Mouse (Mus musculus) stomach, embryonic 16.5 days (tissue): ENCODE data around the gene 4632433K11Rik. TPM values are rescaled to one million over a fixed set of nuclear protein-coding genes. Genes with fewer than 3 reads are reported as not detected.
A peak's percentile ranks its signal among the peaks of the same experiment; 100 is the strongest.

Experiments used
- ATAC-seq: fragments of 200-750 bp; cut with Nextera tagmentation; 2 replicates; pipeline ENCODE4 v1.8.0; 2017; ENCODE audit warnings: moderate number of reproducible peaks, moderate TSS enrichment; ENCODE audit not compliant: insufficient read depth, low FRiP score
- H3K27ac ChIP-seq: fragments of 300-500 bp; sonication (generic); 2 replicates; pipeline ENCODE4 v1.5.1; 2014; ENCODE audit warnings: low read length
- H3K27me3 ChIP-seq: fragments of 300-500 bp; sonication (generic); 2 replicates; pipeline ENCODE4 v1.6.1; 2014; ENCODE audit warnings: low read length, control low read depth, mixed read lengths; ENCODE audit not compliant: control insufficient read depth, insufficient read depth
- H3K36me3 ChIP-seq: fragments of 300-500 bp; sonication (generic); 2 replicates; pipeline ENCODE4 v1.6.1; 2014; ENCODE audit warnings: low read length; ENCODE audit not compliant: control insufficient read depth, insufficient read depth
- H3K4me1 ChIP-seq: fragments of 300-500 bp; sonication (generic); 2 replicates; pipeline ENCODE4 v1.6.1; 2014; ENCODE audit warnings: low read length, control low read depth, mixed read lengths; ENCODE audit not compliant: control insufficient read depth, insufficient read depth
- H3K4me2 ChIP-seq: fragments of 300-500 bp; sonication (generic); 2 replicates; pipeline ENCODE4 v1.6.1; 2014; ENCODE audit warnings: low read depth, low read length, mixed read lengths
- H3K4me3 ChIP-seq: fragments of 300-500 bp; sonication (generic); replicated peaks from 2 replicates; pipeline ENCODE4 v1.5.1; 2014; ENCODE audit warnings: mild to moderate bottlenecking, low read length
- H3K9ac ChIP-seq: fragments of 300-500 bp; sonication (generic); 2 replicates; pipeline ENCODE4 v1.6.1; 2014; ENCODE audit warnings: low read length
- H3K9me3 ChIP-seq: fragments of 300-500 bp; sonication (generic); replicated peaks from 2 replicates; pipeline ENCODE4 v1.6.1; 2016; ENCODE audit warnings: low read length, control low read depth; ENCODE audit not compliant: control insufficient read depth
- WGBS: fragments of 180-500 bp; shearing (Covaris S2); extraction: QIAGEN DNeasy Blood & Tissue Kit; methylation state at CpG from one replicate; pipeline ENCODE4 v1.1.7; 2014; 5-methylcytosine and 5-hydroxymethylcytosine counted together
- polyA plus RNA-seq: library from polyadenylated mRNA; unstranded; fragments of >200 nt; fragmentation: Nextera tagmentation; extraction: Ambion mirVana; gene quantifications from 2 replicates; pipeline ENCODE4 v1.2.1, GENCODE M21; 2015

The 4632433K11Rik gene
- polyA plus RNA-seq, 1 experiment from 2014 or later, result not detected

GRCm38 (mm10) chr7:5035628-5036027, 1.7 kb downstream of the 4632433K11Rik start:
- no peak overlapping the region for H3K27ac ChIP-seq
- peaks cover 18% of the 10 kb centered on the region for H3K9me3 ChIP-seq
- no peak overlapping the region for H3K4me3 ChIP-seq
- 95% methylated on average over 17 of the region's 17 CpGs for WGBS
- no peak overlapping the region for H3K9ac ChIP-seq
- H3K4me2 ChIP-seq, result no peak overlapping the region
- peaks cover 56% of the 10 kb centered on the region for H3K36me3 ChIP-seq
- ATAC-seq, result no peak
- H3K4me1 ChIP-seq, result peaks cover 7% of the 10 kb centered on the region
- H3K27me3 ChIP-seq, result no peaks in the 10 kb centered on the region

DNA sequence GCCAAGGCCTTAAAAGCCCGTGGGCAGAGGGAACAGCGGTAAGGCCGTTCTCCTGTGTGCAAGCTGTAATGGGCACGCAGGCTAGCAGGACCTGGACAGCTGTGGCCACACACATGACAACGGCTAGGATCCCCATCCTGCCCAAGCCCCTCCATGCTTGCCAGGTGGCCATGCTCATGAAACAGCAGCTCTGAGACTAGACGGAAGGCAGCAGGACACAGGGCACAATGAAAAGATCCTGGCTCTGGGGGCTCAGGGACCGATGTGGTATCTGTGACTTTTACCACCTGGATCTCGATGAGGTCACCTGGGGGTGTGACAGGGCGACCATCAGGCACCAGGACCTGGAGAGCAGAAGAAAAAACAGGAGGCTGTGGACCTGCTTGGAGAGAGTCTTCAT, 2.2 kb downstream of the 4632433K11Rik start:
- ATAC-seq, result no peak
- Histone ChIP-seq H3K9me3 (peaks cover 12% of the 10 kb centered on the region), H3K27me3 (no peaks in the 10 kb centered on the region), H3K27ac (no peak overlapping the region), H3K4me2 (no peak overlapping the region), H3K4me3 (no peak overlapping the region), H3K36me3 (peaks cover 51% of the 10 kb centered on the region), H3K4me1 (peaks cover 7% of the 10 kb centered on the region), H3K9ac (no peak overlapping the region)
- 91% methylated on average over 9 of the region's 9 CpGs for WGBS

- H3K4me1 ChIP-seq, result peaks cover 7% of the 10 kb centered on the region
- H3K27ac ChIP-seq, result no peak overlapping the region
- H3K36me3 ChIP-seq, result peaks cover 42% of the 10 kb centered on the region
- H3K9me3 ChIP-seq, result peaks cover 4% of the 10 kb centered on the region; the same call in 1 of the 2 replicates
- H3K4me3 ChIP-seq, result no peak overlapping the region
- no peaks in the 10 kb centered on the region for H3K27me3 ChIP-seq
- ATAC-seq, result no peak
- no peak overlapping the region for H3K4me2 ChIP-seq
- no peak overlapping the region for H3K9ac ChIP-seq
- 92% methylated on average over 7 of the region's 7 CpGs for WGBS
Measured at GRCm38 (mm10) chr7:5037026-5037425, 3.1 kb downstream of the 4632433K11Rik start.

GRCm38 (mm10) chr7:5037467-5037866, 3.5 kb downstream of the 4632433K11Rik start:
- 86% methylated on average over 8 of the region's 8 CpGs for WGBS

DNA sequence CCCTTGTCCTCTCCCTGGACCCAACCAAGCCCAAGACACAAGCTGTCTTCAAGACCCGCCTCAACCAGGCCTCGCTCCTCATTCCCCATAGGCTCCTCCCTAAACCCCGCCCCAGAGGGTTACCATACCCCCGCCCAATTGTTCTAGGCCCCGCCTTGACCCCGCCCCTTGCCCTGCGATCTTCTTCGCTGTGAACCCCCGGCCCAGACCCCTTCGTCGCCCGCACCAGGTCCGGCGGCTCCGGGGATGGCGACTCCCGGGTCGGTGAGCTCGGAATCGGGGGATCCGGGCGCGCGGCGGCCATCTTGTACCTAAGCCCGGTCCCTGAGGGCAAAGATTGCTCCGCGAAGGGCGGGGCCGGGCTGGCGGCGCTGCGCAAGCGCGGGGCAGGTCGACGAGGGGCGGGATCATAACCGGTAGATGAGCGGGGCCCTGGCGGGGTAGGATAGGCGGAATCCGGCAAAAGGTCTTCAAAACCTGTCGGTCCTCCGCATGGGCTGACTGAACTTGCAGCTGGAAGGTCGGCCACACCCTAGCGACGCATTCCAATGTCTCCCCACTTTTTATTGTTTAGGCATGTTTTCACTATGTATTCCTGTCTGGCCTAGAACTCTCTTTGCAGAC, 4.3 kb downstream of the 4632433K11Rik start, which contains the start of gene Zfp784:
TSS of gene Zfp784 (minus strand) at position 338 of the 624 bp plus-strand sequence.
- H3K36me3 ChIP-seq, result peaks cover 30% of the 10 kb centered on the region
- H3K9ac ChIP-seq, result peak within 1 kb of the TSS; percentile 92
- ATAC-seq, result peak; percentile 98
- peaks cover 7% of the 10 kb centered on the region for H3K4me1 ChIP-seq
- WGBS, result under 1% methylated on average over 48 of the region's 48 CpGs
- peak within 1 kb of the TSS; percentile 99 for H3K27ac ChIP-seq
- no peaks in the 10 kb centered on the region for H3K9me3 ChIP-seq
- H3K4me2 ChIP-seq, result peak within 1 kb of the TSS; percentile 69
- peak within 1 kb of the TSS; percentile 75 for H3K4me3 ChIP-seq
- no peaks in the 10 kb centered on the region for H3K27me3 ChIP-seq

More at GRCm38 (mm10) chr7:5037467-5037866, 3.5 kb downstream of the 4632433K11Rik start:
- Histone ChIP-seq H3K27ac (peak overlapping the region; percentile 99), H3K4me1 (peaks cover 7% of the 10 kb centered on the region), H3K4me3 (peak overlapping the region; percentile 75), H3K9me3 (no peaks in the 10 kb centered on the region), H3K27me3 (no peaks in the 10 kb centered on the region), H3K9ac (peak overlapping the region; percentile 92), H3K4me2 (peak overlapping the region; percentile 69), H3K36me3 (peaks cover 38% of the 10 kb centered on the region)
- ATAC-seq, result no peak

- Histone ChIP-seq H3K9me3 (no peaks in the 10 kb centered on the region), H3K36me3 (peaks cover 24% of the 10 kb centered on the region), H3K4me3 (peak overlapping the region; percentile 75), H3K4me1 (peaks cover 7% of the 10 kb centered on the region), H3K4me2 (peak overlapping the region; percentile 69), H3K27ac (peak overlapping the region; percentile 99), H3K9ac (peak overlapping the region; percentile 92), H3K27me3 (no peaks in the 10 kb centered on the region)
- no peak for ATAC-seq
- 20% methylated on average over 5 of the region's 5 CpGs for WGBS
Measured at GRCm38 (mm10) chr7:5038940-5039339, 5.0 kb downstream of the 4632433K11Rik start.

- no peaks in the 10 kb centered on the region for H3K27me3 ChIP-seq
- H3K4me1 ChIP-seq, result no peaks in the 10 kb centered on the region
- 61% methylated on average over 2 of the region's 2 CpGs for WGBS
- no peak for ATAC-seq
- H3K4me3 ChIP-seq, result no peak overlapping the region
- H3K9me3 ChIP-seq, result no peaks in the 10 kb centered on the region
- no peaks in the 10 kb centered on the region for H3K36me3 ChIP-seq
- no peak overlapping the region for H3K9ac ChIP-seq
- H3K4me2 ChIP-seq, result no peak overlapping the region
- H3K27ac ChIP-seq, result no peak overlapping the region
Measured at GRCm38 (mm10) chr7:5044981-5045380, 11.1 kb downstream of the 4632433K11Rik start.

- H3K9ac ChIP-seq, result no peak overlapping the region
- no peak for ATAC-seq
- WGBS, result 70% methylated on average over 2 of the region's 2 CpGs
Measured at GRCm38 (mm10) chr7:5046112-5046511, 12.2 kb downstream of the 4632433K11Rik start.

GRCm38 (mm10) chr7:5047313-5047712, 13.4 kb downstream of the 4632433K11Rik start:
- no peaks in the 10 kb centered on the region for H3K36me3 ChIP-seq
- peaks cover 9% of the 10 kb centered on the region for H3K4me1 ChIP-seq
- H3K4me2 ChIP-seq, result no peak overlapping the region
- H3K27me3 ChIP-seq, result peaks cover 1% of the 10 kb centered on the region; the same call in 1 of the 2 replicates
- no peak overlapping the region for H3K27ac ChIP-seq
- no peaks in the 10 kb centered on the region for H3K9me3 ChIP-seq
- no peak overlapping the region for H3K9ac ChIP-seq
- ATAC-seq, result no peak
- WGBS, result 17% methylated on average over 2 of the region's 2 CpGs
- H3K4me3 ChIP-seq, result no peak overlapping the region

More at GRCm38 (mm10) chr7:5046112-5046511, 12.2 kb downstream of the 4632433K11Rik start:
- Histone ChIP-seq H3K4me2 (no peak overlapping the region), H3K27ac (no peak overlapping the region), H3K27me3 (no peaks in the 10 kb centered on the region), H3K4me1 (peaks cover 5% of the 10 kb centered on the region; the same call in 1 of the 2 replicates), H3K4me3 (no peak overlapping the region), H3K36me3 (no peaks in the 10 kb centered on the region), H3K9me3 (no peaks in the 10 kb centered on the region)
